16 mouse cellular contexts compared by ENCODE assay signal in genomic region chr7:90587795-90588194, GRCm38 (mm10).
"Had no signal": no experiment of that assay in that cellular context is flagged by ENCODE, and none has a peak within 500 bp of the region (broad histone marks: within the 10 kb centered on the region; RNA-seq: fewer than 3 reads in every experiment).

No protein-coding gene starts in this region.

- H3K4me2 ChIP-seq: neural tube, embryonic 13.5 days; neural tube, embryonic 15.5 days; stomach, embryonic 15.5 days had no signal

- H3K27ac ChIP-seq: neural tube, embryonic 13.5 days; neural tube, embryonic 15.5 days; stomach, embryonic 15.5 days; stomach, postnatal 0 days had no signal

- H3K36me3 ChIP-seq: neural tube, embryonic 13.5 days; neural tube, embryonic 15.5 days; stomach, embryonic 15.5 days had no signal

- H3K27me3 ChIP-seq: neural tube, embryonic 13.5 days; neural tube, embryonic 15.5 days; stomach, embryonic 15.5 days had no signal

- H3K9ac ChIP-seq: neural tube, embryonic 13.5 days; neural tube, embryonic 15.5 days; stomach, embryonic 15.5 days had no signal

- H3K4me1 ChIP-seq: neural tube, embryonic 13.5 days; neural tube, embryonic 15.5 days; stomach, embryonic 15.5 days had no signal

- DNase-seq: retina, postnatal 1 day; right cerebral cortex, adult 18-20 months; right cerebral cortex, postnatal 14 days; right cerebral cortex, postnatal 25 days; right cerebral cortex, postnatal 4 days; spleen, adult 18-20 months; thymus, adult 18-20 months; thymus, adult 2 months; thymus, postnatal 14 days; thymus, postnatal 25 days; thymus, postnatal 36 days; thymus, postnatal 4 days had no signal

- H3K4me3 ChIP-seq: neural tube, embryonic 13.5 days; neural tube, embryonic 15.5 days; stomach, embryonic 15.5 days had no signal

- H3K9me3 ChIP-seq: neural tube, embryonic 13.5 days; neural tube, embryonic 15.5 days; stomach, embryonic 15.5 days had no signal
